Mouse (Mus musculus) heart, embryonic 14.5 days (tissue): ENCODE results near the gene Pik3cd. TPM values are rescaled to one million over a fixed set of nuclear protein-coding genes. Genes with fewer than 3 reads are reported as not detected.
A peak's percentile ranks its signal among the peaks of the same experiment; 100 is the strongest.

Experiments
- ATAC-seq: fragments of 200-750 bp; cut with Nextera tagmentation; 2 replicates; pipeline ENCODE4 v1.8.0; 2017; ENCODE audit warnings: low read depth, moderate TSS enrichment; ENCODE audit not compliant: insufficient number of reproducible peaks, insufficient read depth, low FRiP score
- H3K27ac ChIP-seq, 2 experiments: fragments of 200-500 bp in 1 of 2; fragments of 300-500 bp in 1 of 2; sonication (generic) in 1 of 2; replicated peaks in 1 of 2; 2 replicates each; pipeline ENCODE4 v1.5.1; 2012 to 2014; ENCODE audit warnings: low read depth in 2 of 2, low read length in 2 of 2, control low read depth in 1 of 2, mild to moderate bottlenecking in 1 of 2, mixed read lengths in 1 of 2; ENCODE audit not compliant: control insufficient read depth in 1 of 2, insufficient read depth in 1 of 2
- H3K27me3 ChIP-seq: fragments of 300-500 bp; sonication (generic); 2 replicates; pipeline ENCODE4 v1.6.1; 2014; ENCODE audit warnings: mild to moderate bottlenecking, low read length, control low read depth; ENCODE audit not compliant: control insufficient read depth, insufficient read depth
- H3K36me3 ChIP-seq: fragments of 300-500 bp; sonication (generic); 2 replicates; pipeline ENCODE4 v1.6.1; 2014; ENCODE audit warnings: mild to moderate bottlenecking, control low read depth, low read length, mixed read lengths; ENCODE audit not compliant: control insufficient read depth, insufficient read depth
- H3K4me1 ChIP-seq, 2 experiments: fragments of 200-500 bp in 1 of 2; fragments of 300-500 bp in 1 of 2; sonication (generic) in 1 of 2; 2 replicates each; pipeline ENCODE4 v1.6.1; 2012 to 2014; ENCODE audit warnings: low read length in 2 of 2, control low read depth in 1 of 2, mixed read lengths in 1 of 2; ENCODE audit not compliant: control insufficient read depth in 2 of 2, insufficient read depth in 2 of 2
- H3K4me2 ChIP-seq: fragments of 300-500 bp; sonication (generic); 2 replicates; pipeline ENCODE4 v1.6.1; 2014; ENCODE audit warnings: mild to moderate bottlenecking, low read length
- H3K4me3 ChIP-seq, 2 experiments: fragments of 200-500 bp in 1 of 2; fragments of 300-500 bp in 1 of 2; sonication (generic) in 1 of 2; 2 replicates each; pipeline ENCODE4 v1.5.1; 2012 to 2014; ENCODE audit warnings: low read length in 2 of 2, mild to moderate bottlenecking in 2 of 2, control low read depth in 1 of 2, low read depth in 1 of 2, moderate library complexity in 1 of 2; ENCODE audit not compliant: control insufficient read depth in 1 of 2, insufficient read depth in 1 of 2
- H3K9ac ChIP-seq: fragments of 300-500 bp; sonication (generic); 2 replicates; pipeline ENCODE4 v1.6.1; 2014; ENCODE audit warnings: mild to moderate bottlenecking, low read length
- H3K9me3 ChIP-seq: fragments of 300-500 bp; sonication (generic); 2 replicates; pipeline ENCODE4 v1.6.1; 2016; ENCODE audit warnings: low read length, control low read depth; ENCODE audit not compliant: control insufficient read depth
- WGBS: fragments of 180-500 bp; shearing (Covaris S2); extraction: QIAGEN DNeasy Blood & Tissue Kit; methylation state at CpG from one replicate; pipeline ENCODE4 v1.1.7; 2014; 5-methylcytosine and 5-hydroxymethylcytosine counted together
- polyA plus RNA-seq: library from polyadenylated mRNA; unstranded; fragments of >200 nt; fragmentation: Nextera tagmentation; extraction: Ambion mirVana; gene quantifications from 2 replicates; pipeline ENCODE4 v1.2.1, GENCODE M21; 2014

Pik3cd gene
- polyA plus RNA-seq, 1 experiment from 2014 or later = 3.1 TPM

- 96% methylated on average over 6 of the region's 6 CpGs for WGBS
- no peak overlapping the region for H3K9ac ChIP-seq
Observed at GRCm38 (mm10) chr4:149671175-149671574, 31.2 kb downstream of the Pik3cd start.

GRCm38 (mm10) chr4:149665692-149666090 lies 36.7 kb downstream of the Pik3cd start:
- Histone ChIP-seq H3K4me2 (no peak overlapping the region), H3K9me3 (no peaks in the 10 kb centered on the region), H3K27me3 (no peaks in the 10 kb centered on the region), H3K4me3 (no peak overlapping the region), H3K9ac (no peak overlapping the region), H3K4me1 (peaks cover 0 to 3% of the 10 kb centered on the region in 2 experiments; a peak in 1 of 4 replicates), H3K36me3 (no peaks in the 10 kb centered on the region), H3K27ac (no peak overlapping the region)
- ATAC-seq = no peak
- WGBS = 81% methylated on average over 6 of the region's 6 CpGs

More at GRCm38 (mm10) chr4:149671175-149671574, 31.2 kb downstream of the Pik3cd start:
- Histone ChIP-seq H3K4me3 (no peak overlapping the region), H3K27me3 (peaks cover 21% of the 10 kb centered on the region), H3K4me1 (peaks cover 3 to 10% of the 10 kb centered on the region in 2 experiments; a peak in 3 of 4 replicates), H3K27ac (no peak overlapping the region), H3K4me2 (no peak overlapping the region), H3K36me3 (no peaks in the 10 kb centered on the region), H3K9me3 (no peaks in the 10 kb centered on the region)
- ATAC-seq = no peak

DNA sequence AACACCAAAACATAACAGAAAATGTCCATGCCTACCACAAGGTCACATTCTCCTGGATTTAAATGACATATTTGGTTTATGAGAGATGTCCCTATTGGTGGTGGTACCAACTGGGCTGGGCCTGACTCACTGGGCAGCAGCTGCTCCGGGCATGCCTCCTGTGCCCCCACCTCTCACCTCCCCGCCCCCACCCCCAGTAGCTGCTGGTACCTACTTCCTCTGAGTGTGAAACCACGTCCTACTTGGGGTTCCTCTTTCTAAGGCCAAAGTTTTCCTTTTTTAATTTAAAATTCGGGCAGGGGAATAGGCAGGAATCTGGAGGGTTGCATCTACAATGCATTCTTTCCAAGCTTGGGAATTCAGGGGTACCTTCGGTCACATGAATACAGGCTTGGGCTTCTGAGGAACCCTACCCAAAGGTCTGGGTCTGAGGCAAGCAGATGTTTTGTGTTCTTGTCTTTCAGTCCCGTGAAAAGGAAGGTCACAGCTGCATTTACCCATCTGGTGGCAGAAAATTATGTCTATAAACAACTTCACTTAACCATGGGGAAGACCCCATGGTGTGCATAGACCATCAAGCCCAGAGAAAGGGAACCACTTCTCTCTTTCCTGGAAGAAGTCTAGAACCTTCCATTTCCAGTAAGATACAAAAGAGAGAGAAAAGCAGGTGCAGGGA lies 37.2 kb downstream of the Pik3cd start:
- peaks cover 0 to 3% of the 10 kb centered on the region in 2 experiments; a peak in 1 of 4 replicates for H3K4me1 ChIP-seq
- H3K9me3 ChIP-seq = no peaks in the 10 kb centered on the region
- H3K4me2 ChIP-seq = no peak overlapping the region
- no peak overlapping the region for H3K27ac ChIP-seq
- no peak for ATAC-seq
- no peak overlapping the region for H3K9ac ChIP-seq
- no peak overlapping the region for H3K4me3 ChIP-seq
- no peaks in the 10 kb centered on the region for H3K36me3 ChIP-seq
- no peaks in the 10 kb centered on the region for H3K27me3 ChIP-seq
- WGBS = 74% methylated on average over 6 of the region's 6 CpGs

DNA sequence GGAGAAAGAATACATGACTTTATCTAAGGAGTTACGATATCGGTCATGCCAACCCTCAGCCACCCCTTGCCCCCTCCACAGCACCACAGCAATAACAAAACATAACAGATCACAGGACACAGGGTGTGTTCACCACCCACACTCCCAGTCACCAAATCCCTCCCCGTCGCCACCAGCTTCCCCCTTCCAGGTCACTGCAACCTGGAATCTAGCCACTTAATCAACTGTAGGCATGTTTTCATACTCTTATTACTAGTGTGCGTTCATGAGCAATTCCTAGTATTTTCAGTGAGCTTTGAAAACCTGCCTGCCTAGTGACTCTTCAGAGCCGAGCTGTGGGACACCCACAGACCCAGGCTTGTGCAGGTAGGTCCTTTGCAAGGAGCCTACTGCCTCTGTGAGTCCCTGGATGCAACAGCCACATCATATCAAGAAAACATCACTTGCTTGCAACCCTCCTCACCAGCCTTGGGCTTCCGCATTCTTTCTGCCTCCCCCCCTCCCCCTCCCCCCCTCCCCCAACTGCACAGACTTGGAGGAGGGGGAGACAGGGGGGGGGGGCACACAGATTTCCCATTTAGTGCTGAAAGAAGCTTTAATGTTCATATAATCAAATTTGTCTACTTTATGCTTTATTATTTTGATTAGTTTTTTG lies 38.4 kb downstream of the Pik3cd start:
- no peak overlapping the region for H3K9ac ChIP-seq
- H3K27me3 ChIP-seq = no peaks in the 10 kb centered on the region
- H3K4me1 ChIP-seq = peaks cover 4 to 5% of the 10 kb centered on the region in 2 experiments; a peak in 3 of 4 replicates
- ATAC-seq = no peak
- H3K9me3 ChIP-seq = no peaks in the 10 kb centered on the region
- no peak overlapping the region for H3K4me3 ChIP-seq
- H3K4me2 ChIP-seq = no peak overlapping the region
- H3K27ac ChIP-seq = no peak overlapping the region
- 64% methylated on average over 7 of the region's 7 CpGs for WGBS
- no peaks in the 10 kb centered on the region for H3K36me3 ChIP-seq

DNA sequence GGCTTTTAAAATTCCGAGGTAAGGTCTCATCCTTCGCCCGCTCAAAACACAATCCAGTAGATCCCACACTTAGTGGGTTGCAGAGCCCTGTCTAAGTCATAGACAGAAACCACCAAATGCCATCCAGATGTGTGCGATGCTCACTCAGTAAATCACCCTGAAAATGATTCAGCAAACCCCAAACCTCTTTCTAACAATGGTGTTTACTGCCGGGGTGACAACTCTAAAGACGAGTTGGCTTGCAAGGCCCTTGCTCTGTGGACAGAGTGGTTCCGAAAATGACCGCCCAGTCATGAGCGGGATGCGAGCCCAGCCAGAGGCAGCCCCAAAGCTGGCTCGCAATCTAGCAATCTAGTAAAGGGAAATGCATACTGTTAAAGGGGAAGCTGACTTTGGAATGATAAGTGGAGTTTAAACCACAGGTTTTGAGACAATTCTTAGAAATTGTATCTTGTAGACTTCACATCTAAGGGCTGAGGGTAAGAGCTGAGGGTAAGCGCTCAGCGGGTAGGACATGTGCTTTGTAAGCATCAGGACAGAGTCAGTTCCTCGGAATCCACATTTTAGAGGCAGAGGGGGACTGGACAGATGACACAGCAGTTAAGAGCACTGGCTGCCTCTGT lies 40.3 kb downstream of the Pik3cd start:
- Histone ChIP-seq H3K9me3 (no peaks in the 10 kb centered on the region), H3K4me1 (peaks cover 4 to 5% of the 10 kb centered on the region in 2 experiments; a peak in 3 of 4 replicates), H3K4me3 (no peak overlapping the region), H3K27ac (no peak overlapping the region), H3K4me2 (no peak overlapping the region), H3K36me3 (no peaks in the 10 kb centered on the region), H3K27me3 (no peaks in the 10 kb centered on the region), H3K9ac (no peak overlapping the region)
- WGBS = 90% methylated on average over 14 of the region's 14 CpGs
- no peak for ATAC-seq

GRCm38 (mm10) chr4:149660598-149660997 lies 41.8 kb downstream of the Pik3cd start:
- no peaks in the 10 kb centered on the region for H3K27me3 ChIP-seq
- H3K9ac ChIP-seq = no peak overlapping the region
- no peak overlapping the region for H3K4me2 ChIP-seq
- WGBS = 81% methylated on average over 7 of the region's 7 CpGs
- no peak for ATAC-seq
- no peaks in the 10 kb centered on the region for H3K36me3 ChIP-seq
- H3K27ac ChIP-seq = no peak overlapping the region
- peaks cover 4 to 5% of the 10 kb centered on the region in 2 experiments; a peak in 3 of 4 replicates for H3K4me1 ChIP-seq
- H3K9me3 ChIP-seq = no peaks in the 10 kb centered on the region
- no peak overlapping the region for H3K4me3 ChIP-seq

DNA sequence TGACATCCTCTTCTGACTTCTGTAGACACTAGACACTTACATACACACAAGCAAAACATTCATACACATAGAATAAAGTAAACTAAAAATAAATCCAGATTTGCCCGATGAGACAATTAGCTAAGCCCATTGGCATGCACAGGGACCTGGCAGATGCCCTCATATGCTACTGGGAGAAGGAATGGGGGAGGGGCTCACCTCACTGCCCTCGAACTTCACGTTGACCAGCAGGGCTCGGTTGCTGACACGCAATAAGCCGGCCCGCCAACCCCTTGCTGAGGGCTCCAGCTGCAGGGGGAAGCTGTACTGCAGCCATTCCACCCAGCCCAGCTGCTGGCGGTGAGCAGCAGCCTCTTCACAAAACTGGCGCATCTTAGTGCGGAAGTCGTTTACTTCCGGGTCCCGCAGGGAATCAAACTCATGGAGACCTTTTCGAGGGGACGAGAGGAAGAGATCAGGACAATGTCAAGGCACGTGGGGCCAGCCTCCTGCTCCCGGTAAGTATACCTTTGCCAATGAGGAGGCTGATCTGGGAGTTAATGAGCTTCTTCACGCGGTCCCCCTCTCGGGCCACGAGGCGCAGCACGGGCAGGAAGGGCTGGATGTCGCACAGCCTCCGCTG lies 42.8 kb downstream of the Pik3cd start:
- Histone ChIP-seq H3K4me3 (peak overlapping the region in 1 of 2 experiments; percentile 9; a peak in 1 of 4 replicates), H3K9ac (no peak overlapping the region), H3K36me3 (no peaks in the 10 kb centered on the region), H3K4me2 (peak overlapping the region; percentile 39), H3K27me3 (no peaks in the 10 kb centered on the region), H3K9me3 (no peaks in the 10 kb centered on the region), H3K4me1 (peaks cover 4 to 5% of the 10 kb centered on the region in 2 experiments; a peak in 3 of 4 replicates), H3K27ac (no peak overlapping the region)
- ATAC-seq = no peak
- WGBS = 57% methylated on average over 25 of the region's 25 CpGs
